Mouse (Mus musculus) G1E (cell line): ENCODE data around the gene Pagr1b.

Experiments used
- CTCF ChIP-seq: IDR thresholded peaks from 2 replicates; pipeline ENCODE4 v1.5.1; 2012; ENCODE audit warnings: low read depth, low read length, inconsistent platforms, mixed read lengths
- GATA1 ChIP-seq: IDR thresholded peaks from 2 replicates; pipeline ENCODE4 v1.6.1; 2012; ENCODE audit warnings: borderline replicate concordance, low read length, inconsistent platforms, mixed read lengths
- TAL1 ChIP-seq: conservative IDR thresholded peaks from 2 replicates; pipeline ENCODE4 v1.6.1; 2012; ENCODE audit warnings: low read depth, low read length, inconsistent platforms, mixed read lengths

- TF ChIP-seq CTCF, result no peak
- TF ChIP-seq TAL1, result no peak
- no peak for TF ChIP-seq GATA1
Measured at GRCm38 (mm10) chr7:127009307-127010085, 6.8 kb downstream of the Pagr1b start.
